Mouse (Mus musculus) spleen, postnatal 36 days (tissue): ENCODE results near the gene Stk32b.

Experiments used
- DNase-seq, 2 experiments: peaks; one replicate each; pipeline ENCODE4 v3.0.0; 2022; ENCODE audit warnings: low spot score in 2 of 2, mixed read lengths in 1 of 2

The Stk32b gene

GRCm38 (mm10) chr5:37716505-37717372 lies at the start of gene Stk32b:
Stk32b (minus strand) TSS chr5:37717171.
- no peak for DNase-seq

- no peak for DNase-seq
These were observed 48.9 kb upstream of the Stk32b start for GRCm38 (mm10) chr5:37765851-37766250.

- no peak for DNase-seq
These were observed 45.1 kb upstream of the Stk32b start for GRCm38 (mm10) chr5:37762046-37762445.

- no peak for DNase-seq
These were observed 36.4 kb upstream of the Stk32b start for GRCm38 (mm10) chr5:37753366-37753765.

- DNase-seq: no peak
These were observed 35.3 kb upstream of the Stk32b start for GRCm38 (mm10) chr5:37752027-37752967.

- DNase-seq: no peak
These were observed 27.1 kb upstream of the Stk32b start for GRCm38 (mm10) chr5:37743889-37744707.

GRCm38 (mm10) chr5:37736213-37736612 lies 19.2 kb upstream of the Stk32b start:
- DNase-seq: no peak

GRCm38 (mm10) chr5:37735224-37735623 lies 18.3 kb upstream of the Stk32b start, which contains the start of gene Cytl1:
Cytl1 (plus strand) TSS chr5:37735519.
- no peak for DNase-seq

- DNase-seq: no peak
These were observed 13.8 kb upstream of the Stk32b start for GRCm38 (mm10) chr5:37730781-37731180.

GRCm38 (mm10) chr5:37725220-37725886 lies 8.4 kb upstream of the Stk32b start:
- DNase-seq: no peak

- no peak for DNase-seq
These were observed 3.7 kb upstream of the Stk32b start for GRCm38 (mm10) chr5:37720670-37721069.

GRCm38 (mm10) chr5:37717384-37717963 lies 503 bp upstream of the Stk32b start:
- no peak for DNase-seq

GRCm38 (mm10) chr5:37709257-37709904 lies 7.6 kb downstream of the Stk32b start:
- DNase-seq: no peak

GRCm38 (mm10) chr5:37708124-37708523 lies 8.8 kb downstream of the Stk32b start:
- DNase-seq: no peak

- no peak for DNase-seq
These were observed 12.0 kb downstream of the Stk32b start for GRCm38 (mm10) chr5:37704962-37705361.

GRCm38 (mm10) chr5:37699757-37700156 lies 17.2 kb downstream of the Stk32b start:
- DNase-seq: no peak

GRCm38 (mm10) chr5:37697286-37697685 lies 19.7 kb downstream of the Stk32b start:
- DNase-seq: no peak

GRCm38 (mm10) chr5:37695773-37696172 lies 21.2 kb downstream of the Stk32b start:
- DNase-seq: no peak

- DNase-seq: no peak
These were observed 24.2 kb downstream of the Stk32b start for GRCm38 (mm10) chr5:37692759-37693158.

- no peak for DNase-seq
These were observed 46.2 kb downstream of the Stk32b start for GRCm38 (mm10) chr5:37670781-37671180.
